Mouse (Mus musculus): ENCODE results near the gene Camk1d. TPM values are rescaled to one million over a fixed set of nuclear protein-coding genes. Genes with fewer than 3 reads are reported as not detected.

The Camk1d gene
- polyA plus RNA-seq, 2 experiments = 4.9 to 7.7 TPM

- Histone ChIP-seq H3K4me3 (replicated peaks; ENCODE audit: low read length) (no peak overlapping the region), H3K4me1 (ENCODE audit: control insufficient read depth, insufficient read depth, low read length) (peaks cover 4% of the 10 kb centered on the region; the same call in 1 of the 2 replicates), H3K27ac (replicated peaks; ENCODE audit: low read depth, low read length) (no peak overlapping the region), H3K27me3 (ENCODE audit: control insufficient read depth, insufficient read depth, low read length) (no peaks in the 10 kb centered on the region), H3K9me3 (ENCODE audit: control insufficient read depth, low read length) (no peaks in the 10 kb centered on the region), H3K36me3 (ENCODE audit: control insufficient read depth, insufficient read depth, low read length) (no peaks in the 10 kb centered on the region), H3K4me2 (replicated peaks; ENCODE audit: low read depth, low read length, severe bottlenecking) (no peak overlapping the region), H3K9ac (ENCODE audit: low read depth, low read length, severe bottlenecking) (no peak overlapping the region)
- no peak for ATAC-seq (ENCODE audit: low FRiP score, low read depth)
- 89% methylated on average over 14 of the region's 14 CpGs for WGBS
- DNase-seq (ENCODE audit: low spot score) = no peak
- no peak for TF ChIP-seq POLR2A (IDR thresholded peaks at IDR 0.05; ENCODE audit: borderline replicate concordance, extremely low read depth, insufficient read depth, insufficient read length)
Measured at GRCm38 (mm10) chr2:5636801-5637742, 77.2 kb downstream of the Camk1d start.

- H3K4me3 ChIP-seq (replicated peaks; ENCODE audit: low read length) = no peak overlapping the region
- H3K27ac ChIP-seq (replicated peaks; ENCODE audit: low read depth, low read length) = no peak overlapping the region
- H3K9me3 ChIP-seq (ENCODE audit: control insufficient read depth, low read length) = no peaks in the 10 kb centered on the region
- no peak overlapping the region for H3K4me2 ChIP-seq (replicated peaks; ENCODE audit: low read depth, low read length, severe bottlenecking)
- no peaks in the 10 kb centered on the region for H3K4me1 ChIP-seq (ENCODE audit: control insufficient read depth, insufficient read depth, low read length)
- 61% methylated on average over 6 of the region's 6 CpGs for WGBS
- ATAC-seq (ENCODE audit: low FRiP score, low read depth) = no peak
- no peak for DNase-seq (ENCODE audit: low spot score)
- no peak overlapping the region for H3K9ac ChIP-seq (ENCODE audit: low read depth, low read length, severe bottlenecking)
- H3K36me3 ChIP-seq (ENCODE audit: control insufficient read depth, insufficient read depth, low read length) = no peaks in the 10 kb centered on the region
- no peaks in the 10 kb centered on the region for H3K27me3 ChIP-seq (ENCODE audit: control insufficient read depth, insufficient read depth, low read length)
- no peak for TF ChIP-seq POLR2A (IDR thresholded peaks at IDR 0.05; ENCODE audit: borderline replicate concordance, extremely low read depth, insufficient read depth, insufficient read length)
Measured at GRCm38 (mm10) chr2:5632355-5632684, 82.0 kb downstream of the Camk1d start.

GRCm38 (mm10) chr2:5631676-5632354 is 82.5 kb downstream of the Camk1d start:
- Histone ChIP-seq H3K36me3 (ENCODE audit: control insufficient read depth, insufficient read depth, low read length) (no peaks in the 10 kb centered on the region), H3K9me3 (ENCODE audit: control insufficient read depth, low read length) (no peaks in the 10 kb centered on the region), H3K4me3 (replicated peaks; ENCODE audit: low read length) (no peak overlapping the region), H3K9ac (ENCODE audit: low read depth, low read length, severe bottlenecking) (no peak overlapping the region), H3K27me3 (ENCODE audit: control insufficient read depth, insufficient read depth, low read length) (no peaks in the 10 kb centered on the region), H3K27ac (replicated peaks; ENCODE audit: low read depth, low read length) (no peak overlapping the region), H3K4me1 (ENCODE audit: control insufficient read depth, insufficient read depth, low read length) (no peaks in the 10 kb centered on the region), H3K4me2 (replicated peaks; ENCODE audit: low read depth, low read length, severe bottlenecking) (no peak overlapping the region)
- ATAC-seq (ENCODE audit: low FRiP score, low read depth) (no peak), DNase-seq (ENCODE audit: low spot score) (no peak)
- TF ChIP-seq POLR2A (IDR thresholded peaks at IDR 0.05; ENCODE audit: borderline replicate concordance, extremely low read depth, insufficient read depth, insufficient read length) = no peak
- WGBS = 74% methylated on average over 11 of the region's 11 CpGs

GRCm38 (mm10) chr2:5630710-5631109 is 83.6 kb downstream of the Camk1d start:
- no peaks in the 10 kb centered on the region for H3K9me3 ChIP-seq (ENCODE audit: control insufficient read depth, low read length)
- no peaks in the 10 kb centered on the region for H3K36me3 ChIP-seq (ENCODE audit: control insufficient read depth, insufficient read depth, low read length)
- H3K4me2 ChIP-seq (replicated peaks; ENCODE audit: low read depth, low read length, severe bottlenecking) = no peak overlapping the region
- H3K9ac ChIP-seq (ENCODE audit: low read depth, low read length, severe bottlenecking) = no peak overlapping the region
- no peaks in the 10 kb centered on the region for H3K27me3 ChIP-seq (ENCODE audit: control insufficient read depth, insufficient read depth, low read length)
- ATAC-seq (ENCODE audit: low FRiP score, low read depth) (no peak), DNase-seq (ENCODE audit: low spot score) (no peak)
- H3K4me3 ChIP-seq (replicated peaks; ENCODE audit: low read length) = no peak overlapping the region
- no peaks in the 10 kb centered on the region for H3K4me1 ChIP-seq (ENCODE audit: control insufficient read depth, insufficient read depth, low read length)
- 68% methylated on average over 4 of the region's 4 CpGs for WGBS
- no peak overlapping the region for H3K27ac ChIP-seq (replicated peaks; ENCODE audit: low read depth, low read length)
- TF ChIP-seq POLR2A (IDR thresholded peaks at IDR 0.05; ENCODE audit: borderline replicate concordance, extremely low read depth, insufficient read depth, insufficient read length) = no peak

GRCm38 (mm10) chr2:5624379-5624778 is 89.9 kb downstream of the Camk1d start:
- H3K27me3 ChIP-seq (ENCODE audit: control insufficient read depth, insufficient read depth, low read length) = no peaks in the 10 kb centered on the region
- H3K4me2 ChIP-seq (replicated peaks; ENCODE audit: low read depth, low read length, severe bottlenecking) = no peak overlapping the region
- no peak for TF ChIP-seq POLR2A (IDR thresholded peaks at IDR 0.05; ENCODE audit: borderline replicate concordance, extremely low read depth, insufficient read depth, insufficient read length)
- no peak overlapping the region for H3K4me3 ChIP-seq (replicated peaks; ENCODE audit: low read length)
- no peaks in the 10 kb centered on the region for H3K4me1 ChIP-seq (ENCODE audit: control insufficient read depth, insufficient read depth, low read length)
- DNase-seq (ENCODE audit: low spot score) = no peak
- WGBS = 68% methylated on average over 4 of the region's 4 CpGs
- H3K27ac ChIP-seq (replicated peaks; ENCODE audit: low read depth, low read length) = no peak overlapping the region
- H3K36me3 ChIP-seq (ENCODE audit: control insufficient read depth, insufficient read depth, low read length) = no peaks in the 10 kb centered on the region
- no peaks in the 10 kb centered on the region for H3K9me3 ChIP-seq (ENCODE audit: control insufficient read depth, low read length)
- no peak for ATAC-seq (ENCODE audit: low FRiP score, low read depth)
- H3K9ac ChIP-seq (ENCODE audit: low read depth, low read length, severe bottlenecking) = no peak overlapping the region

Data from limb, embryonic 14.5 days (tissue).